Mouse (Mus musculus) urinary bladder, adult 18-20 months (tissue): ENCODE results near the gene Pank1.
A peak's percentile ranks its signal among the peaks of the same experiment; 100 is the strongest.

Experiments
- DNase-seq, 2 experiments: peaks; one replicate each; pipeline ENCODE4 v3.0.0; 2022; ENCODE audit warnings: low spot score in 2 of 2, mixed read lengths in 2 of 2

Pank1 gene

GRCm38 (mm10) chr19:34825946-34826655 is 53.2 kb downstream of the Pank1 start:
- DNase-seq: peak in 1 of 2 experiments; percentile 9

DNA sequence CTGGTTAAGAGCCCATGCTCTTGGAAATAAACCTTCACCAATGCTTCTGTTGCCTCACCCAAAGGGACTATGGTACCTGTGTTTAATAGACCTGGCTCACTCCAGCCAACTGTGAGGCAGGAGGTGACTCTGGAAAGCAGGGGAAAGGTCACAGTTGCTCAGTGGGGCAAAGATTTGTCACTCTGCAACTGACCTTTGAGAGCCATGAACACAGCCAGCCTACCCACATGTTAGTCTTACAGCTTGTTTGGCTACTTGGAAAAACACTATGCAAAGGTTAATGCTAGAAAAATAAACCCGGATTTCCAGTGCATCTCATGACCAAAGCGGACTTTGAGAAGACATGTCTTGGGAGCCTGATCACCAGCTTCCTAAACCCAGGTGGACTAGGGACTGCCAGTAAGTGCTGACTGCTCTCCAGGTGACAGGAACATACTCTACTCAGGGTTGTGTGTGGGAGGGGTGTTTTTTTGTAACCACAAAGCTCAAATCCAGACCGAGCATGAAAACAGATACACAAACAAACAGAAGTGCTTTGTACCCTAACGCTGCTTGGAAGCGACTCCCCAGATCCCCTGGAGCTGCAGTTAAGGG is 59.6 kb downstream of the Pank1 start:
- DNase-seq: no peak

DNA sequence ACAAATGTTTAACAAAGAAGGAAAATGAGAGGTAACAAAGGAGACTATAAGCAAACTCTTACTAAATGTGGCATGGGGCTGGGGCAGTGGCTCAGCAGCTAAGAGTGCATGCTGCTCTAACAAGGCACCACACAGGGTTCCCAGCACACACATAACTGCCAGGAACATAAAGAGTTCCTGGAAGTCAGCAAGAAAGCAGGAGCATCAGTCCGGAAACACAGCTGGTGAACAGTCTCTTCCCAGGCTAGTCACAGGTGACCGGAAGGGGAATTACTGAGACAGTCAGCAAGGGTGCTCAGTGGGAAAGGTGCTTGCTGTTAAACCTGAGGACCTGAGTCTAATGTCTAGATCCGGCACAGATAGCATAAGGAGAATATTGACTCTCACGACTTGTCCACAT is 63.9 kb downstream of the Pank1 start:
- no peak for DNase-seq

- DNase-seq: no peak
Measured at GRCm38 (mm10) chr19:34814696-34815095, 64.6 kb downstream of the Pank1 start.

- no peak for DNase-seq
Measured at GRCm38 (mm10) chr19:34813961-34814360, 65.3 kb downstream of the Pank1 start.

GRCm38 (mm10) chr19:34813533-34813932 is 65.7 kb downstream of the Pank1 start:
- no peak for DNase-seq

- DNase-seq: no peak
Measured at GRCm38 (mm10) chr19:34812711-34813110, 66.5 kb downstream of the Pank1 start.

- no peak for DNase-seq
Measured at GRCm38 (mm10) chr19:34807173-34807572, 72.1 kb downstream of the Pank1 start.

GRCm38 (mm10) chr19:34805071-34805470 is 74.2 kb downstream of the Pank1 start:
- no peak for DNase-seq

DNA sequence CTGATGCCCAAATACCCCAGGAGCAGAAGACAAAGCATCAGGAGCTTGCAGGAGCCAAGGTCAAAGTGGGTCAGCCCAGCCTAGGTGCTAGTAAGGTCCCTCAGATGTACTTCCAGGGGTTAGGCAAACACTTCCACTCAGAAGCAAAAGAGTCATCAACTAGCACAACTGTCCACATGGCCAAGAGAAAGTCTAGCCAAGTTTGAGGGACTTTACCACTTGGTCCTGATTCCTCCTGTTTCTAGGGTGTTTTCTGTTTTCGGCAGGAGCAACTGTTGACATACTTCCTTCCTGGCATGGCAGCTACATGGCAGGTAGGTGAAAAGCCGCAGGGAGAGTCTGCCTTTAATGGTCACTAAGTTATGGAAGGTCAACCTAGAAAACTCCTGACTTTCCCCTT is 74.7 kb downstream of the Pank1 start:
- DNase-seq: no peak

DNA sequence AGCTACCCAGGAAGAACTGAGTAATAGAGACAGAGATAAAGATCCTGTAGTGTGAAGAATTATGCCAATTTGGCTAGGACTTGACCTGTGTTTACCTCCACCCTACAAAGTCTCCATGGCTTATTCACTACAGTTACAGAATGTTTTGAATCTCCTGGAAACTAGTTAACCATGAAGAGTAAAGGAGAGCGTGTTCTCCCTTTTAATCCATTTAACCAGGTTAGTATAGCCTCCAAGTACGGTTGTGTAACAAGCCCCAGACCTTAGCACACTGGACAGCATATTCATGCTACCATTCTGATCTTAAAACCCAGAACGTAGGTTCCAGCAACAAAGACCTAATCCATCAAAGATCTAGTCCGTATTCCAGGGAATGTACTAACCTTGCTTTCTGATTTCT is 75.9 kb downstream of the Pank1 start:
- no peak for DNase-seq

GRCm38 (mm10) chr19:34799644-34800267 is 79.5 kb downstream of the Pank1 start:
- DNase-seq: no peak

DNA sequence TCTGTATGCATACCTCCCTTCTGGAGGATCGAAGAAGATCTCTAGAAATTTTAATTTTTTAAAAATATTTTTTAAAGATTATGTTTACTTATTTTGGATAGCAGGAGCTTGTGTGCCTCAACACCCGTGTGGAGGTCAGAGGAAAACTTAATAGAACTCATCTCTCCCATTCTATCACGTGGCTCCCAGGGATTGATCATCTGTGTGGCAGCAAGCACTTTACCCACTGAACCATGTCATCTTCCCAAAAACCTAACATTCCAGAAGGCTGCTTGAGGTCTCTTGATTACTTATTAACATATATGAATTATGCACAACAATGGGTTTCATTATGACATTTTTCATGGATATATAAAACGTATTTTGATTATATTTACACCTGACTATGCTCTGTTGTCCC is 82.9 kb downstream of the Pank1 start:
- DNase-seq: no peak

DNA sequence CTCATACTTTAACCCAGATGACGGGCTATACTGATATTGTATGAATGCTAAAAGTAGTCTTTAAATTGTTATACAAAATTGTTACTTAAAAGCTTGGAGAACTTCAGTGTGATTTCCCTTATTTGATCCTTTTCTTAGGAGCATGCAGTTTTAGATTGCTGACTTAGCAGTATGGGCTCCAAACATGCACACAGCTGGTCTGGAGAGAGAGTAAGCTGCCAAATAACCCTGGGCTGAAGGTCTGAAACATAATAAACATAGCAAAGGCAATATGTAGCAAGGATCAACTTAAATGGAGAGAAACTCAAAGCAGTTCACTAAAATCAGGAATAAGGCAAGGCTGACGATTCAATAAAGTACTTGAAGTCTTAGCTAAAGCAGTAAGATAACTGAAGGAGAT is 96.8 kb downstream of the Pank1 start:
- DNase-seq: no peak

GRCm38 (mm10) chr19:34778993-34779392 is 100.3 kb downstream of the Pank1 start:
- no peak for DNase-seq

DNA sequence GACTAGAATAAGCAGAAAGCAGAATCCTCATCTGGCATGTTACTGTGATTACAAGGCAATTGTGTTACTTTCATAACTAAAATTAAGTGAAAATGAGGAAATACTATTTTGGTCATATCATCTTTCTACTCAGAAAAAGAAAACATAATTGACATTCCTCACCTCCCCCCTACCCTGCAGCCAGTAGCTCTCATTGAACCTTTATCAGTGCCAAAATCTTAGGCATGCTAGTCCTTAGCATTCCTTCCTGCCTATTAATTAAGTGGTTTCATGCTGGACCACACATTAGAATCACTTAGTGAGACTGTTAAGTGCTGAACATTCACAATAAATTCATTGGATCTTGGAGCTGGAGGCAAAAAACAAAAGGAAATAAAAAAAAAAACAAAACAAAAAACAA is 101.2 kb downstream of the Pank1 start:
- DNase-seq: no peak

DNA sequence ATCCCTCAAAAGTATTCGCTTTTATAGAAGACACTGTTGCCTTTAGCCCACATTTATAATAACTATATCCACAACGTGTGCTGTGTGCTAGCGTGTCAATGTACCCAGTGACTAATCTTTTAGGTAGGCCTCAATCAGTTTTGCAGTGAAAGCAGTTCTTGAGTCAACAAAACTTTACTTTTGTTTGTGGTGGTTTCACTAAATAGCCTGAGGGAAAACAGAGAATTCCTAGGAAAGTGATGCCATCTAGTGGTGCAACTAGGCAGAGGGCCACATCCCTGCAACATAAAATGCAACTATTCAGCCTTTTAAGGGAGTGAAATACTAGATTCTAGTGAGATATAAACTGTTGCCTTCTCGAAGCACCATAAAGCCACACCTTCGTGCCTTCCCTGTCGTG is 106.5 kb downstream of the Pank1 start:
- DNase-seq: peak; percentile 20 to 42

DNA sequence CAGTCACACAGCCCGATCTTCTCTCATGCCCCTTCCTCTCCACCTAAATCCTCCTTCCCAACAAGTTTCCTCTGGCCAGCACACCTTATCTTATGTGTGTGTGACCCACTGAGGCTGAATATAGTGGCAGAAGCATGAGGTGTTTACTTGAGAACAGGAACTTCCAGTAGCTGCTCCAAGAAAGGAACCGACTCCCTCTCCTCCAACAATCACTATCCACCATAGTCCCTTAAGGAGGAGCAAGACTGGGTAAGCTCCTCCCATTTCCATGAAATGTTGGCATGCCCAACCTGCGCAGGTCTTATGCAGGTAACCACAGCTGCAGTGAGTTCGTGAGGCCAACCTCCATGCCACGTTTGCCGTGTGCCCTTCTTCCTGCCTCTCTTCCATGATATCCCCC is 108.5 kb downstream of the Pank1 start:
- DNase-seq: no peak

GRCm38 (mm10) chr19:34758754-34759153 is 120.5 kb downstream of the Pank1 start:
- DNase-seq: no peak
